Mouse (Mus musculus) stomach, embryonic 14.5 days (tissue): ENCODE measurements around the gene Pgr15l. TPM values are rescaled to one million over a fixed set of nuclear protein-coding genes. Genes with fewer than 3 reads are reported as not detected.

Experiments used
- ATAC-seq: fragments of 200-750 bp; cut with Nextera tagmentation; 2 replicates; pipeline ENCODE4 v1.8.0; 2017; ENCODE audit warnings: low read depth, moderate TSS enrichment; ENCODE audit not compliant: insufficient number of reproducible peaks, insufficient read depth, low FRiP score
- H3K27ac ChIP-seq: fragments of 300-500 bp; sonication (generic); 2 replicates; pipeline ENCODE4 v1.5.1; 2014; ENCODE audit warnings: mild to moderate bottlenecking, low read length, moderate library complexity, mixed read lengths
- H3K27me3 ChIP-seq: fragments of 300-500 bp; sonication (generic); 2 replicates; pipeline ENCODE4 v1.6.1; 2014; ENCODE audit warnings: low read length, control low read depth, mixed read lengths; ENCODE audit not compliant: control insufficient read depth, insufficient read depth
- H3K36me3 ChIP-seq: fragments of 300-500 bp; sonication (generic); 2 replicates; pipeline ENCODE4 v1.6.1; 2014; ENCODE audit warnings: mild to moderate bottlenecking, control low read depth, low read length, moderate library complexity, mixed read lengths; ENCODE audit not compliant: control insufficient read depth, insufficient read depth
- H3K4me1 ChIP-seq: fragments of 300-500 bp; sonication (generic); 2 replicates; pipeline ENCODE4 v1.6.1; 2014; ENCODE audit warnings: low read length, control low read depth, mixed read lengths; ENCODE audit not compliant: control insufficient read depth, insufficient read depth
- H3K4me2 ChIP-seq: fragments of 300-500 bp; sonication (generic); replicated peaks from 2 replicates; pipeline ENCODE4 v1.6.1; 2014; ENCODE audit warnings: low read depth, low read length, control low read depth
- H3K4me3 ChIP-seq: fragments of 300-500 bp; sonication (generic); 2 replicates; pipeline ENCODE4 v1.5.1; 2014; ENCODE audit warnings: low read depth, low read length, control low read depth
- H3K9ac ChIP-seq: fragments of 300-500 bp; sonication (generic); replicated peaks from 2 replicates; pipeline ENCODE4 v1.6.1; 2014; ENCODE audit warnings: low read depth, mild to moderate bottlenecking, control low read depth, low read length, moderate library complexity, mixed read lengths
- H3K9me3 ChIP-seq: fragments of 300-500 bp; sonication (generic); 2 replicates; pipeline ENCODE4 v1.6.1; 2016; ENCODE audit warnings: low read depth, low read length, control low read depth; ENCODE audit not compliant: control insufficient read depth
- WGBS: fragments of 180-500 bp; shearing (Covaris S2); extraction: QIAGEN DNeasy Blood & Tissue Kit; methylation state at CpG from one replicate; pipeline ENCODE4 v1.1.7; 2014; 5-methylcytosine and 5-hydroxymethylcytosine counted together
- polyA plus RNA-seq: library from polyadenylated mRNA; unstranded; fragments of >200 nt; fragmentation: Nextera tagmentation; extraction: Ambion mirVana; gene quantifications from 2 replicates; pipeline ENCODE4 v1.2.1, GENCODE M21; 2014

Pgr15l gene
- not detected in 2 replicates for polyA plus RNA-seq

DNA sequence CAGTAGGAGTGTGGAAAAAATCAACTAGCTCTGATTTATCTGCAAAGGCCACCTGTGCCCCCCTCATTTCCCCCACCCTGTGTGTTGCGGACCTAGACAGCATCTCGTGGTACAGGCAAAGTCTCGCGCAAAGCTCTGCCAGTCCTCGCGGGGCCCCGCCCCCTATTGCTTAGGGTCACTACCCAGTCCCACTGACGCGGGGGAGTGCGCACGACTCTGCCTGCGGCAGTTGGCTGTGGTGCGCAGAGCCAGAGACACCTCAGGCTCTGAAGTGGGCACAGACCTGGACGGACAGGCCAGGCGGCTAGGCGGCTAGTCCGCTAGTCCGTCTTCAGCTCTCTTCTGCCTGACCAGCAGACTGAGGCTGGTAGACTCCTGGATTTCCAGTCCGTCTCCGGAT, at the start of gene Pgr15l:
Pgr15l (plus strand) TSS at position 228 of the 400 bp plus-strand sequence.
- H3K27me3 ChIP-seq = no peaks in the 10 kb centered on the region
- H3K27ac ChIP-seq = no peak within 1 kb of the TSS
- H3K4me2 ChIP-seq = no peak within 1 kb of the TSS
- H3K36me3 ChIP-seq = no peaks in the 10 kb centered on the region
- WGBS = 28% methylated on average over 20 of the region's 20 CpGs
- H3K4me1 ChIP-seq = no peaks in the 10 kb centered on the region
- H3K4me3 ChIP-seq = no peak within 1 kb of the TSS
- H3K9ac ChIP-seq = no peak within 1 kb of the TSS
- ATAC-seq = no peak
- H3K9me3 ChIP-seq = no peaks in the 10 kb centered on the region

DNA sequence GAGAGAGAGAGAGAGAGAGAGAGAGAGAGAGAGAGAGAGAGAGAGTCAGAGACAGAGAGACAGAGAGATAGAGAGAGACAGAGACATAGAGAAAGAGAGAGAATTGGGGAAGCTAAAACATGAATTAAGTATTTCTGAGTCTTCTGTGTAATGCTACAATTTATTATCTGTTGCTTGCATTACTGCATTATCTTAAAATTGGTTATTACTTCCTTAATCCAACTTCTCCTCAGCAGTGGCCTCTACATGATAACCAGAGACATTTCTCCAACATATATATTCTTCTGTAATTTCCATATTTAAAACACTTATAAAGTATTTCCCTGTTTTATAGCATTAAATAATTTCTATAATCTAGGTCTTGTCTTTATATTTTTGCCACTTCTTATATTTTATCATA, 44.9 kb upstream of the Pgr15l start:
- no peaks in the 10 kb centered on the region for H3K27me3 ChIP-seq
- H3K27ac ChIP-seq = no peak overlapping the region
- ATAC-seq = no peak
- no peak overlapping the region for H3K9ac ChIP-seq
- H3K9me3 ChIP-seq = no peaks in the 10 kb centered on the region
- no peaks in the 10 kb centered on the region for H3K36me3 ChIP-seq
- H3K4me1 ChIP-seq = no peaks in the 10 kb centered on the region
- H3K4me2 ChIP-seq = no peak overlapping the region
- no peak overlapping the region for H3K4me3 ChIP-seq

DNA sequence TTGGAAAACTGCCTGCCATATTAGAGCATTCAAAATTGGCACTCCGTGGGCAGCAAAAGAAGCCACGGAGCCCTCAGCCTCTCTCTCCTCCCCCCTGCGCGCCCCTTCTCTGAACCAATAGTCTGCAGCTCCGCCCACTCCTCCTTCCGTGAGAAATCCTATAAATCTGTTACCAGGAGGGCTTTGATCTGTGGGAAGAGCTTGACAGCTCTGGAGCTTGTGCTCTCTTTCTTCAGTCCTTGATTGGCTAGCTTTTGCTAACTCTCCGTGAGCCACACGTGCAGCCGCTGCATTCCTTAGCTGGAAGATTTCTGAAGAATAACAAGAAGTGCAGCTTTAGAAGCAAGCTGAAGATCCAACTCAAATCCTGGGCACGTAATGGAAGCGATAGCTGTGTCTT, 2.6 kb upstream of the Pgr15l start:
- Histone ChIP-seq H3K4me2 (no peak overlapping the region), H3K27me3 (no peaks in the 10 kb centered on the region), H3K4me1 (no peaks in the 10 kb centered on the region), H3K9me3 (no peaks in the 10 kb centered on the region), H3K9ac (no peak overlapping the region), H3K27ac (no peak overlapping the region), H3K4me3 (no peak overlapping the region), H3K36me3 (no peaks in the 10 kb centered on the region)
- WGBS = 22% methylated on average over 9 of the region's 11 CpGs
- ATAC-seq = no peak
